Mouse (Mus musculus) left cerebral cortex, adult 18-20 months (tissue): ENCODE results near the gene Slc7a8. TPM values are rescaled to one million over a fixed set of nuclear protein-coding genes. Genes with fewer than 3 reads are reported as not detected.

Experiments used
- DNase-seq, 2 experiments: peaks; one replicate each; pipeline ENCODE4 v3.0.0; 2021 to 2022; ENCODE audit warnings: low spot score in 2 of 2, mixed read lengths in 1 of 2
- total RNA-seq, 2 experiments: library from RNA; stranded (reverse); gene quantifications; 2 replicates each; pipeline ENCODE4 v1.2.3; 2021

Slc7a8 gene
- total RNA-seq, 2 experiments from 2014 or later: 48.7 to 52.5 TPM

- DNase-seq: no peak
These were observed 40.0 kb downstream of the Slc7a8 start for GRCm38 (mm10) chr14:54741721-54742120.

- DNase-seq: no peak
These were observed 44.1 kb downstream of the Slc7a8 start for GRCm38 (mm10) chr14:54737634-54738033.

GRCm38 (mm10) chr14:54736555-54737552 lies 44.9 kb downstream of the Slc7a8 start:
- DNase-seq: peak in 1 of 2 experiments; percentile 38

GRCm38 (mm10) chr14:54735221-54735620 lies 46.5 kb downstream of the Slc7a8 start:
- DNase-seq: no peak

GRCm38 (mm10) chr14:54734004-54734403 lies 47.7 kb downstream of the Slc7a8 start:
- DNase-seq: no peak

- DNase-seq: no peak
These were observed 49.5 kb downstream of the Slc7a8 start for GRCm38 (mm10) chr14:54732206-54732605.

- DNase-seq: peak; percentile 43 to 69
These were observed 51.4 kb downstream of the Slc7a8 start for GRCm38 (mm10) chr14:54730305-54730704.

GRCm38 (mm10) chr14:54728823-54729653 lies 52.7 kb downstream of the Slc7a8 start:
- peak; percentile 24 to 44 for DNase-seq

- DNase-seq: no peak
These were observed 54.2 kb downstream of the Slc7a8 start for GRCm38 (mm10) chr14:54727565-54727964.

- DNase-seq: no peak
These were observed 57.7 kb downstream of the Slc7a8 start for GRCm38 (mm10) chr14:54724049-54724448.

GRCm38 (mm10) chr14:54721711-54722110 lies 60.0 kb downstream of the Slc7a8 start:
- DNase-seq: no peak

GRCm38 (mm10) chr14:54720654-54721350 lies 60.9 kb downstream of the Slc7a8 start:
- no peak for DNase-seq

GRCm38 (mm10) chr14:54720041-54720440 lies 61.7 kb downstream of the Slc7a8 start:
- no peak for DNase-seq

- DNase-seq: no peak
These were observed 66.3 kb downstream of the Slc7a8 start for GRCm38 (mm10) chr14:54715402-54715801.

GRCm38 (mm10) chr14:54714617-54715081 lies 67.1 kb downstream of the Slc7a8 start:
- DNase-seq: peak in 1 of 2 experiments; percentile 26

- peak; percentile 74 to 78 for DNase-seq
These were observed 67.6 kb downstream of the Slc7a8 start for GRCm38 (mm10) chr14:54714121-54714520.

GRCm38 (mm10) chr14:54712861-54713260 lies 68.9 kb downstream of the Slc7a8 start:
- no peak for DNase-seq

- DNase-seq: no peak
These were observed 69.7 kb downstream of the Slc7a8 start, which contains the start of gene Cebpe for GRCm38 (mm10) chr14:54712074-54712473. Cebpe (minus strand) TSS chr14:54712174.

- DNase-seq: no peak
These were observed 72.7 kb downstream of the Slc7a8 start for GRCm38 (mm10) chr14:54709054-54709453.

- no peak for DNase-seq
These were observed 75.0 kb downstream of the Slc7a8 start for GRCm38 (mm10) chr14:54706589-54707320.
